Mouse (Mus musculus): Measurements from ENCODE around the gene Ubxn11.

Ubxn11 gene

GRCm38 (mm10) chr4:134090521-134091224 lies 11.7 kb upstream of the Ubxn11 start:
- DNase-seq (ENCODE audit: low read depth, low spot score): no peak

GRCm38 (mm10) chr4:134091225-134091529 lies 11.2 kb upstream of the Ubxn11 start:
- DNase-seq (ENCODE audit: low read depth, low spot score): no peak

- peak; percentile 56 for DNase-seq (ENCODE audit: low read depth, low spot score)
These were observed 9.7 kb upstream of the Ubxn11 start for GRCm38 (mm10) chr4:134092382-134093288.

GRCm38 (mm10) chr4:134094004-134094564 lies 8.3 kb upstream of the Ubxn11 start:
- no peak for DNase-seq (ENCODE audit: low read depth, low spot score)

- DNase-seq (ENCODE audit: low read depth, low spot score): no peak
These were observed 7.3 kb upstream of the Ubxn11 start, which contains the start of gene Cd52 for GRCm38 (mm10) chr4:134094923-134095547. TSS of gene Cd52 (minus strand) at chr4:134095082.

GRCm38 (mm10) chr4:134096120-134096519 lies 6.2 kb upstream of the Ubxn11 start:
- no peak for DNase-seq (ENCODE audit: low read depth, low spot score)

- no peak for DNase-seq (ENCODE audit: low read depth, low spot score)
These were observed 5.3 kb upstream of the Ubxn11 start for GRCm38 (mm10) chr4:134097015-134097608.

GRCm38 (mm10) chr4:134098628-134099027 lies 3.7 kb upstream of the Ubxn11 start:
- no peak for DNase-seq (ENCODE audit: low read depth, low spot score)

- no peak for DNase-seq (ENCODE audit: low read depth, low spot score)
These were observed 2.1 kb upstream of the Ubxn11 start for GRCm38 (mm10) chr4:134100245-134100644.

- DNase-seq (ENCODE audit: low read depth, low spot score): no peak
These were observed 361 bp downstream of the Ubxn11 start for GRCm38 (mm10) chr4:134102742-134103119.

- DNase-seq (ENCODE audit: low read depth, low spot score): no peak
These were observed 3.7 kb downstream of the Ubxn11 start for GRCm38 (mm10) chr4:134106105-134106504.

GRCm38 (mm10) chr4:134107730-134108129 lies 5.4 kb downstream of the Ubxn11 start:
- DNase-seq (ENCODE audit: low read depth, low spot score): no peak

GRCm38 (mm10) chr4:134108196-134108595 lies 5.8 kb downstream of the Ubxn11 start:
- no peak for DNase-seq (ENCODE audit: low read depth, low spot score)

GRCm38 (mm10) chr4:134110653-134111052 lies 8.3 kb downstream of the Ubxn11 start:
- DNase-seq (ENCODE audit: low read depth, low spot score): no peak

- DNase-seq (ENCODE audit: low read depth, low spot score): no peak
These were observed 10.0 kb downstream of the Ubxn11 start for GRCm38 (mm10) chr4:134112403-134112802.

GRCm38 (mm10) chr4:134113356-134113994 lies 11.1 kb downstream of the Ubxn11 start:
- DNase-seq (ENCODE audit: low read depth, low spot score): no peak

- no peak for DNase-seq (ENCODE audit: low read depth, low spot score)
These were observed 11.7 kb downstream of the Ubxn11 start for GRCm38 (mm10) chr4:134114038-134114437.

- DNase-seq (ENCODE audit: low read depth, low spot score): no peak
These were observed 13.1 kb downstream of the Ubxn11 start for GRCm38 (mm10) chr4:134115215-134116144.

- DNase-seq (ENCODE audit: low read depth, low spot score): no peak
These were observed 14.1 kb downstream of the Ubxn11 start for GRCm38 (mm10) chr4:134116501-134116900.

- no peak for DNase-seq (ENCODE audit: low read depth, low spot score)
These were observed 14.6 kb downstream of the Ubxn11 start for GRCm38 (mm10) chr4:134117012-134117411.
